Mouse (Mus musculus) G1E (cell line): ENCODE data around the gene Camkv.

Experiments
- CTCF ChIP-seq: IDR thresholded peaks from 2 replicates; pipeline ENCODE4 v1.5.1; 2012; ENCODE audit warnings: low read depth, low read length, inconsistent platforms, mixed read lengths
- GATA2 ChIP-seq: IDR thresholded peaks from 2 replicates; pipeline ENCODE4 v1.6.1; 2012; ENCODE audit warnings: low read depth, low read length, inconsistent platforms, borderline replicate concordance
- POLR2AphosphoS5 ChIP-seq: IDR thresholded peaks from 2 replicates; pipeline ENCODE4 v1.6.1; 2012; ENCODE audit warnings: low read depth, low read length, inconsistent platforms; ENCODE audit not compliant: insufficient replicate concordance
- TAL1 ChIP-seq: conservative IDR thresholded peaks from 2 replicates; pipeline ENCODE4 v1.6.1; 2012; ENCODE audit warnings: low read depth, low read length, inconsistent platforms, mixed read lengths

- TF ChIP-seq TAL1 = no peak
- no peak for TF ChIP-seq CTCF
- TF ChIP-seq GATA2 = no peak
- TF ChIP-seq POLR2AphosphoS5 = no peak
Observed at GRCm38 (mm10) chr9:107928169-107928568, 7.3 kb upstream of the Camkv start, which contains the start of gene Actl11.
